Mouse (Mus musculus) intestine, postnatal 0 days (tissue): Measurements from ENCODE around the gene Tepsin. TPM values are rescaled to one million over a fixed set of nuclear protein-coding genes. Genes with fewer than 3 reads are reported as not detected.
A peak's percentile ranks its signal among the peaks of the same experiment; 100 is the strongest.

Source experiments
- ATAC-seq: fragments of 200-750 bp; cut with Nextera tagmentation; 2 replicates; pipeline ENCODE4 v1.8.0; 2017; ENCODE audit warnings: mild to moderate bottlenecking, moderate TSS enrichment, moderate library complexity
- H3K27ac ChIP-seq: fragments of 300-500 bp; sonication (generic); 2 replicates; pipeline ENCODE4 v1.5.1; 2014; ENCODE audit warnings: mild to moderate bottlenecking, low read depth, low read length, moderate library complexity
- H3K27me3 ChIP-seq: fragments of 300-500 bp; sonication (generic); replicated peaks from 2 replicates; pipeline ENCODE4 v1.6.1; 2014; ENCODE audit warnings: low read length, mixed read lengths; ENCODE audit not compliant: control insufficient read depth, insufficient read depth
- H3K36me3 ChIP-seq: fragments of 300-500 bp; sonication (generic); 2 replicates; pipeline ENCODE4 v1.6.1; 2014; ENCODE audit warnings: mild to moderate bottlenecking, moderate library complexity; ENCODE audit not compliant: control insufficient read depth, insufficient read depth
- H3K4me1 ChIP-seq: fragments of 300-500 bp; sonication (generic); replicated peaks from 2 replicates; pipeline ENCODE4 v1.6.1; 2014; ENCODE audit warnings: antibody characterized with exemption, low read length, mixed read lengths; ENCODE audit not compliant: control insufficient read depth, insufficient read depth
- H3K4me2 ChIP-seq: fragments of 300-500 bp; sonication (generic); replicated peaks from 2 replicates; pipeline ENCODE4 v1.6.1; 2014; ENCODE audit warnings: low read depth, mild to moderate bottlenecking, moderate library complexity
- H3K4me3 ChIP-seq: fragments of 300-500 bp; sonication (generic); 2 replicates; pipeline ENCODE4 v1.5.1; 2014; ENCODE audit warnings: low read depth, low read length
- H3K9ac ChIP-seq: fragments of 300-500 bp; sonication (generic); 2 replicates; pipeline ENCODE4 v1.6.1; 2014; ENCODE audit warnings: mild to moderate bottlenecking, low read depth, low read length
- H3K9me3 ChIP-seq: fragments of 300-500 bp; sonication (generic); 2 replicates; pipeline ENCODE4 v1.6.1; 2016; ENCODE audit warnings: mixed run types; ENCODE audit not compliant: control insufficient read depth
- CTCF ChIP-seq: sonication (generic); IDR thresholded peaks from 2 replicates; pipeline ENCODE4 v1.5.1; 2016; ENCODE audit warnings: low read depth, mild to moderate bottlenecking, control low read depth, antibody characterized with exemption, moderate library complexity
- WGBS: fragments of 180-500 bp; shearing (Covaris S2); extraction: QIAGEN DNeasy Blood & Tissue Kit; methylation state at CpG from one replicate; pipeline ENCODE4 v1.1.7; 2014; 5-methylcytosine and 5-hydroxymethylcytosine counted together
- polyA plus RNA-seq: library from polyadenylated mRNA; unstranded; fragments of >200 nt; fragmentation: Nextera tagmentation; extraction: Ambion mirVana; gene quantifications from 2 replicates; pipeline ENCODE4 v1.2.1, GENCODE M21; 2015

Tepsin gene
- polyA plus RNA-seq, 1 experiment from 2014 or later, result 13.5 TPM

DNA sequence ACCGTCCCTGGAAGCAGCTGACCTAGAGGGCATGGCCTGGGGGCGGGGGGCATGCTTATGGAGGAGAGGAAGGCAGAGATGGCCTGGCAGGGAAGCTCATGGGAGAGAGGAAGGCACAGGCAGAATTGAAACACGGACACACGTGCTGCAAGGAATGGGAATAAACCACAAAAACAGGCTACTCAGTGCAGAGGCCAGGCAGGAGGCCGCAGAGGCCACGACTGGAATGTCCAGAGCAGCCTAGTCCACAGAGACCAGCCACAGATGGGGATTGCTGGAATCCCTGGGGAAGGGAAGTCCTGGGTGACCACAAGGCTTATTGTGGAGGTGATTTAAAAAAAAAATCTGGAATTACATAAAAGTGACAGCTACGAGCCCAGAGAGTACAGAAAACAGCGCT lies 49.5 kb downstream of the Tepsin start:
- no peak for ATAC-seq
- Histone ChIP-seq H3K9me3 (no peaks in the 10 kb centered on the region), H3K36me3 (no peaks in the 10 kb centered on the region), H3K4me1 (no peaks in the 10 kb centered on the region), H3K27ac (no peak overlapping the region), H3K27me3 (peaks cover 30% of the 10 kb centered on the region), H3K4me3 (no peak overlapping the region), H3K4me2 (no peak overlapping the region), H3K9ac (no peak overlapping the region)
- 87% methylated on average over 8 of the region's 8 CpGs for WGBS
- no peak for TF ChIP-seq CTCF

DNA sequence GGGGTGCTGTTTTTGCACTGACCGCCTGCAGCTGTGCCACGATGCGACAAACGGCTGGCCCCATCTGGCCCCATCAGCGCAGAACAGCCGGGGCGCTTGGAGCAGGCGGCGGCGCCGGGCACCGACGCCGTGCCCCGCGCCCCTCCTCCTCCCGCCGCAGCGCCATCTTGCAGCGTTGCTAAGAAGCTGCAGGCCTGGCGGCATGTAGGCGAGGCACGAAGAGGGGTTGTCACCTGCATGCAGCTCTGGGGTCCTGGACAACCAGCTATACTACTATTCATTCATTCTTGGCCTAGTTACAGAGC lies 50.3 kb downstream of the Tepsin start:
- H3K27ac ChIP-seq, result no peak overlapping the region
- no peaks in the 10 kb centered on the region for H3K36me3 ChIP-seq
- H3K27me3 ChIP-seq, result peaks cover 30% of the 10 kb centered on the region
- H3K9me3 ChIP-seq, result no peaks in the 10 kb centered on the region
- WGBS, result 19% methylated on average over 22 of the region's 23 CpGs
- ATAC-seq, result no peak
- peak; percentile 42 for TF ChIP-seq CTCF
- peak overlapping the region; percentile 35; the same call in 1 of the 2 replicates for H3K4me2 ChIP-seq
- H3K4me3 ChIP-seq, result no peak overlapping the region
- no peaks in the 10 kb centered on the region for H3K4me1 ChIP-seq
- no peak overlapping the region for H3K9ac ChIP-seq

DNA sequence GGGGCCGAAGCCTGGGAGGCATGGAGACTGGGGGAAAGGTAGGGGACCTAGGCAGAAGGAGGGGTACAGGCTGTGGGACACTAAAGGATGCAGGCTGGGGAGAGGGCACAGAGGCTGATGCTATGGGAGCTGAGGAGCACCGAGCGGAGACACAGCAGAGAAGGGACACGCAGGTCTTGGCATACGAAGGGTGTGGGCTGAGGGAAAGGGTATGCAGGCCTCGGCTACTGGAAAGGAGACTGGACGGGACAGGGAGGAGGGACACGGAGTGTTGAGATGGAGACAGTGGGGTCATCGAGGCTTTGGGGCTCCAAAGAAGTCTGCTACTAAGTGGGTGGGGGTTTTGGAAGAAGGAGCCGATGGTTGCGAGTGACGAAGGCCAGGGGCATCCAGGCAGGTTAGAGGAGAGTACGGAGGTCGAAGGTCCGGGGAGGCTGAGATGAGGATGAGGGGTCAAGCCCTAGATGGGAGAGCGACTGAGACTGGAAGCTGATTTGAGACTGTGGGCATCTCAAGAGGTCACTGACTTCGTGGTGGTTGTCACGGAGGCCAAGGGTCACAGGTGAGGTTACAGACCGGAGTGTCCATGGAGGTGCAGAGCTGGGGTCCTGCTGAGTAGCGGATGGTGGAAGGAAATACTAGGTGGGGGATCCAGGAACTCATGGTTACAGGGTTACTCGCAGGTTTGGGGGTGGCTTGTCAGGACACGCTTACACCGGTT lies 50.8 kb downstream of the Tepsin start:
- H3K27ac ChIP-seq, result no peak overlapping the region
- no peak for TF ChIP-seq CTCF
- peak overlapping the region; percentile 46; the same call in 1 of the 2 replicates for H3K9ac ChIP-seq
- H3K36me3 ChIP-seq, result no peaks in the 10 kb centered on the region
- no peak for ATAC-seq
- no peaks in the 10 kb centered on the region for H3K9me3 ChIP-seq
- whole genome bisulfite sequencing, result 25% methylated on average over 23 of the region's 23 CpGs
- peak overlapping the region; percentile 83 for H3K4me2 ChIP-seq
- H3K4me3 ChIP-seq, result no peak overlapping the region; the same call in 1 of the 2 replicates
- peaks cover 30% of the 10 kb centered on the region for H3K27me3 ChIP-seq
- H3K4me1 ChIP-seq, result no peaks in the 10 kb centered on the region

DNA sequence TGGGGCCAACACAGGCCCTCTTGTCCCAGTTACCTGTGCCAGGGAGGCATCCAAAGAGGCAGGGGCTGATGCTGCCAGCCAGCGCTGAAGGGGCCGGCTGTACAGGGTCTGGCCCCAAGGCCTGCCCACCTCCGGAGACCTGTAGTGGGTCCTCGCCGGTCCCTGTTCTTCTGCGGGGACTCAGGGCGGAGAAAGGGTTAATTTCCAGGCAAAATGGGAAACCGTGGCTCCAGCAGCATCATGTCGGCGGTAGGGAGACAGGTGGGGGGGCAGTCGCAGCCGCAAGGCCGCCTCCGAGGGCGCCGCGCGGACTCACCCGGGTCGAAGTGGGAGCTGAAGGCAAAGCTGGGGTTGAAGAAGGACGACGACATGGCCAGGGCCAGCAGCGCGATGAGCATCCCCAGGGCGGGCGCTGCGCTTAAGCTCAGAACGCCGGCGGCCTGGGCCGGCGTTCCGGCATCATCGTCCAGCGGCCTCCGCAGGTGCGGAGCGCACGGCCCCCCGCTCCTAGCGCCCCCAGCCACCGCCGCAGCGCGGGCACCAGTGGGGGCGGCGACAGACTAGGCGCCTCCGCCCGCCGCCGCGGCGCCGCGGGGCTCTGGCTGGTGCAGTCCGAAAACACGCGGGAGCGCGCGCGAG lies 51.9 kb downstream of the Tepsin start, which contains the start of gene Aatk:
Aatk (minus strand) TSS at position 615 of the 639 bp plus-strand sequence.
- Histone ChIP-seq H3K4me1 (no peaks in the 10 kb centered on the region), H3K27me3 (peaks cover 30% of the 10 kb centered on the region), H3K4me3 (peak within 1 kb of the TSS; percentile 50), H3K4me2 (peak within 1 kb of the TSS; percentile 83), H3K36me3 (no peaks in the 10 kb centered on the region), H3K9me3 (no peaks in the 10 kb centered on the region), H3K27ac (no peak within 1 kb of the TSS), H3K9ac (peak within 1 kb of the TSS; percentile 46)
- ATAC-seq, result no peak
- WGBS, result 2% methylated on average over 52 of the region's 63 CpGs
- no peak for TF ChIP-seq CTCF

DNA sequence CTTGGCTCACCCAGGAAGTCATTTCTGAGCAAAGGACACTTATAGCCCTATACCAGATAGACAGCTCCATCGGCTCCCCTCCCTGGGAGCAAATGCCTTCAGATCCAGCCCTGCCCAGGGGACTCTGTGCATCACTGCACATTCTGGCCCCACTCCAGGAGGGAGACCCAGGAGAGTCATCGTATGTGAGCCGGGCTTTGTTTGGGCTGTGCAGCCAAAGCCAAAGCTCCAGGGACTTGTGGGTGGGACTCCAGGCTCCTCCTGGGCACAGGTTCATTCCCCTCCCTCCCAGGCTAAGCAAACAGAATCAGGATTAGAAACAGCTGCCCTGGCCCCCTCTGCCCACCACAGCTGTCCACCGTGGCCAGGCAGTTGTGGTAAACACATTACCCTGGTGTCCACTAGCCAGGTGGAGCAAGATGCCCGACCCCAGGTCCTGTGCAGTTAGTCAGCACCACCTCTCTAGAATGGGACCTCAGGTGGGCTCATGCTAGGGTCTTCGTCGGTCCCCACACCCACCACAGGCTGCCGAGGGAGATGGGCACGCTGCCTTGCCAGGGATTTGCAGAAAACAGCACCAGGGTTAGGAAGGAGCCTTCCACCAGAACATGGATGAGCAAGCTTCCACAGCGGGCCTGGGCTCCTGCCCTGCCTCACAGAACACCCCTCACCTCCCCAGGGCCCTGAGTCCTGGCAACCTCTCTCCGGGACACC lies 52.5 kb downstream of the Tepsin start:
- H3K9me3 ChIP-seq, result no peaks in the 10 kb centered on the region
- H3K27ac ChIP-seq, result no peak overlapping the region
- no peaks in the 10 kb centered on the region for H3K36me3 ChIP-seq
- peaks cover 30% of the 10 kb centered on the region for H3K27me3 ChIP-seq
- H3K4me3 ChIP-seq, result peak overlapping the region; percentile 50
- peak overlapping the region; percentile 83 for H3K4me2 ChIP-seq
- WGBS, result 42% methylated on average over 11 of the region's 11 CpGs
- no peak for ATAC-seq
- H3K9ac ChIP-seq, result 0 out of 2 replicates have a peak overlapping the region, but pooled peaks have one; percentile 46
- TF ChIP-seq CTCF, result no peak
- no peaks in the 10 kb centered on the region for H3K4me1 ChIP-seq

DNA sequence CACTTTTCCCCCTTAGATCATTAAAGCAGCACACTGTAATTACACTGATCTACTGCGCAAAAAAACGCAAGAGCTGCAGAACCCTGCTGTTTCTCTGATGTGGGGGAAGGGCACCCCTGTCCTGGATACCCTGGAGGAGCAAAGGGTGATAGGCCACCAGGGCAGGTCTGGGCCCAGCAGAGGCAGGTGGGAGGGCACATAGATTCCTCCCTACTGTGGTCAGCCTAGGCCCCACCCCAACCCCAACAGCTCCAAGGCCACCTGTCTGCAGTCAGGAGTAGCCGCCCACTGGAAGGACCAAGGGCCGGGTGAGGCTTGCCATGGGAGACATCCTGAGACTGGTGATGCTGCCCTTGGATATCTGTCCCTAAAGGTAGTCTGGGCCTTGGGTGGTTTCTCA lies 53.2 kb downstream of the Tepsin start:
- no peak for ATAC-seq
- no peak overlapping the region for H3K4me2 ChIP-seq
- H3K4me1 ChIP-seq, result no peaks in the 10 kb centered on the region
- no peaks in the 10 kb centered on the region for H3K9me3 ChIP-seq
- no peaks in the 10 kb centered on the region for H3K36me3 ChIP-seq
- H3K27ac ChIP-seq, result no peak overlapping the region
- H3K27me3 ChIP-seq, result peaks cover 30% of the 10 kb centered on the region
- no peak overlapping the region for H3K9ac ChIP-seq
- no peak for TF ChIP-seq CTCF
- 71% methylated on average over 4 of the region's 4 CpGs for WGBS
- no peak overlapping the region for H3K4me3 ChIP-seq
